Mouse (Mus musculus): ENCODE results near the gene Golga4. TPM values are rescaled to one million over a fixed set of nuclear protein-coding genes. Genes with fewer than 3 reads are reported as not detected.
"Not testable (repeated sequence)": the region's sequence is repeated elsewhere in the genome, so short reads cannot be mapped to it uniquely, and the experiment has no call there.

The Golga4 gene
- polyA plus RNA-seq, 1 experiment from 2014 or later, result 58.7 TPM

- not testable (repeated sequence) for H3K4me3 ChIP-seq (replicated peaks); H3K27ac ChIP-seq; H3K9ac ChIP-seq; H3K27me3 ChIP-seq; ATAC-seq (replicated peaks; ENCODE audit: low FRiP score); H3K36me3 ChIP-seq; H3K9me3 ChIP-seq (replicated peaks); H3K4me2 ChIP-seq
- 84% methylated on average over 3 of the region's 3 CpGs for WGBS
- H3K4me1 ChIP-seq, result 0 out of 2 replicates have a peak, but pooled peaks cover 12% of the 10 kb centered on the region
These were observed 94.3 kb downstream of the Golga4 start for GRCm38 (mm10) chr9:118600393-118600792.

GRCm38 (mm10) chr9:118602576-118602975 lies 96.5 kb downstream of the Golga4 start:
- no peaks in the 10 kb centered on the region for H3K9me3 ChIP-seq (replicated peaks)
- H3K27ac ChIP-seq, result no peak overlapping the region
- no peak overlapping the region for H3K4me3 ChIP-seq (replicated peaks)
- no peaks in the 10 kb centered on the region for H3K36me3 ChIP-seq
- no peak for ATAC-seq (replicated peaks; ENCODE audit: low FRiP score)
- H3K27me3 ChIP-seq, result no peaks in the 10 kb centered on the region
- 72% methylated on average over 5 of the region's 5 CpGs for WGBS
- H3K4me1 ChIP-seq, result peaks cover 24% of the 10 kb centered on the region
- H3K9ac ChIP-seq, result no peak overlapping the region
- no peak overlapping the region for H3K4me2 ChIP-seq

DNA sequence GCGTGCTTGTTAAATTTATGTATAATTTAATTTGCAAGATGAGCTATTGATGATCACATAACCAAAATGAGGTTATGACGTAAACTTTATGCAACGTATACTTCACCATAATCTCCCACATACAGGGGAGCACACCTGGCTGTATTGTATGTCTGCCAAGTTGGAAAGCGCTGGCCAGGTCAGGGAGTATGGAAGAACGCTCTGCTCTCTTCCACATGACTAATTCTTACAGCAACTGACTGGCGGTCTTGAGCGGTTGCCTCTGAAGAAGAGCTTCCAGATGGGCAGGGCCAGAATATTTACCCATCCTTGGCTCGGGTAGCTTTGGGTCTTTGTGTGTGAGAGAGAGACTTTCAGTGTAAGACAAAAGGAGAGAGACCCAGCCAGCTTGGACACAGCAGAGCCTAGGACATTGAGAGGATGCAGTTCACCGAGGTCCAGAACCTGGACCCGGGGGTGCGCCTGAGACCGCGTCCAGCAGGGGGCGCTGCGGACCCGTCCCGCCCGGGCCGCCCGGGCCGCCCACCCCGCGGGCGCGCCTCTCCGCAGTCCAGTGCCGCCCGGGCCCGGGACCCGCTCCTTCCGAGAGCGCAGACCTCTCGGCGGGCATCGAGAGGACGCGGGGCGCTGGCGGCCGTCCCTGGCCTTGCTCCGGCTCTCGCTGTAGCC lies 100.2 kb downstream of the Golga4 start, which contains the start of gene Itga9:
Gene Itga9 (plus strand): TSS at position 543 of the 669 bp plus-strand sequence.
- peak within 1 kb of the TSS; percentile 84 for H3K4me3 ChIP-seq (replicated peaks)

GRCm38 (mm10) chr9:118606817-118607371 lies 100.8 kb downstream of the Golga4 start:
- peak; percentile 38 for ATAC-seq (replicated peaks; ENCODE audit: low FRiP score)
- peak overlapping the region; percentile 83 for H3K27ac ChIP-seq
- no peaks in the 10 kb centered on the region for H3K36me3 ChIP-seq
- no peaks in the 10 kb centered on the region for H3K27me3 ChIP-seq
- H3K9ac ChIP-seq, result peak overlapping the region; percentile 96
- WGBS, result under 1% methylated on average over 52 of the region's 68 CpGs
- peaks cover 56% of the 10 kb centered on the region for H3K4me1 ChIP-seq
- peak overlapping the region; percentile 84 for H3K4me3 ChIP-seq (replicated peaks)
- no peaks in the 10 kb centered on the region for H3K9me3 ChIP-seq (replicated peaks)
- H3K4me2 ChIP-seq, result peak overlapping the region; percentile 87

More for the DNA sequence above, 100.2 kb downstream of the Golga4 start, which contains the start of gene Itga9:
- H3K9me3 ChIP-seq (replicated peaks), result no peaks in the 10 kb centered on the region
- ATAC-seq (replicated peaks; ENCODE audit: low FRiP score), result peak; percentile 85
- H3K27me3 ChIP-seq, result no peaks in the 10 kb centered on the region
- H3K27ac ChIP-seq, result peak within 1 kb of the TSS; percentile 83
- peak within 1 kb of the TSS; percentile 96 for H3K9ac ChIP-seq
- no peaks in the 10 kb centered on the region for H3K36me3 ChIP-seq
- peaks cover 50% of the 10 kb centered on the region for H3K4me1 ChIP-seq
- 9% methylated on average over 42 of the region's 42 CpGs for WGBS
- peak within 1 kb of the TSS; percentile 87 for H3K4me2 ChIP-seq

GRCm38 (mm10) chr9:118607701-118608401 lies 101.8 kb downstream of the Golga4 start:
- Histone ChIP-seq H3K27me3 (no peaks in the 10 kb centered on the region), H3K9me3 (replicated peaks) (no peaks in the 10 kb centered on the region), H3K4me3 (replicated peaks) (peak overlapping the region; percentile 84), H3K36me3 (no peaks in the 10 kb centered on the region), H3K4me1 (peaks cover 65% of the 10 kb centered on the region), H3K4me2 (peak overlapping the region; percentile 87), H3K9ac (peak overlapping the region; percentile 96; the same call in 1 of the 2 replicates), H3K27ac (peak overlapping the region; percentile 83)
- no peak for ATAC-seq (replicated peaks; ENCODE audit: low FRiP score)
- 35% methylated on average over 16 of the region's 16 CpGs for WGBS

DNA sequence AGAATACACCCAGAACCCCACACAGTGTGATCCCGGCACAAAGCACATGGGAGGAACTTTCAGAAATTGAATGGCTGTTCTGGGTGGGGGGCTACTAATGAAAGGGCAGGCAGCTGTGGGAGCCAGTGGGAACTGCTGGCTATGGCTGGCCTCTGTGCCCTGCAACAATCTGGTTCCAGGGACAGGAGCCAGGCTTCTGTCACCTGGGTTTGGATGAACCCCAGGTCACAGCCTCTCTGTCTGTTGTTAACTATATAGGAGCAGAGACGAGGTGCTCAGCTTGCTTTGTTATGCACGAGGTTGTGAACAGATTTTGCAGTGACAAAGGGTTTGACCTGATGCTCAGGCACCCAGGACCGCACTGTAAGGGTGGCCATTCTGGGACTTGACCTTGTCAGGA lies 102.5 kb downstream of the Golga4 start:
- WGBS, result 35% methylated on average over 4 of the region's 4 CpGs
- Histone ChIP-seq H3K27ac (no peak overlapping the region; the same call in 1 of the 2 replicates), H3K9ac (0 out of 2 replicates have a peak overlapping the region, but pooled peaks have one; percentile 5), H3K36me3 (no peaks in the 10 kb centered on the region), H3K27me3 (no peaks in the 10 kb centered on the region), H3K9me3 (replicated peaks) (no peaks in the 10 kb centered on the region), H3K4me1 (peaks cover 62% of the 10 kb centered on the region), H3K4me2 (peak overlapping the region; percentile 87), H3K4me3 (replicated peaks) (peak overlapping the region; percentile 84)
- no peak for ATAC-seq (replicated peaks; ENCODE audit: low FRiP score)

DNA sequence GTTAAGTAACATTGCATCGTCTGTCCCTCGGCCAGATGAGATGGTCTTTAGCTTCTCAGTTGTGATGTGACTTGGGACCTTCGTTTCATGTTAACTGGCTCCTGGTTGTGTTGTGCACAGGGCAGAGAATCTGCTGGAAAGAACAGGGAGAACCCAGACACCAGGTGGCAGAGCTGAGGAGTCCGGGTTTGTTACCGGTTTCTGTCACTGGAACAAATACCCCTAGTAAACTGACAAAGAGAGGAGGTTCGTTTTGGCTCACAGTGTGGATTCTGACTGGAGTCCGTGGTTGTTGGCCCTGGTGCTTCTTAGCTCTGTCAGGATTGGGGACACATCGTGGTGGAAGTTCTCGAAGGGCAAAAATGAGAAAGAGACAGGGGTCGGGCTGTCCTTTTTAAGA lies 104.0 kb downstream of the Golga4 start:
- H3K9ac ChIP-seq, result no peak overlapping the region
- H3K4me3 ChIP-seq (replicated peaks), result peak overlapping the region; percentile 20; the same call in 1 of the 2 replicates
- WGBS, result 43% methylated on average over 10 of the region's 10 CpGs
- peak overlapping the region; percentile 41 for H3K27ac ChIP-seq
- no peaks in the 10 kb centered on the region for H3K9me3 ChIP-seq (replicated peaks)
- no peaks in the 10 kb centered on the region for H3K36me3 ChIP-seq
- H3K27me3 ChIP-seq, result no peaks in the 10 kb centered on the region
- peaks cover 62% of the 10 kb centered on the region for H3K4me1 ChIP-seq
- no peak for ATAC-seq (replicated peaks; ENCODE audit: low FRiP score)
- peak overlapping the region; percentile 45 for H3K4me2 ChIP-seq

DNA sequence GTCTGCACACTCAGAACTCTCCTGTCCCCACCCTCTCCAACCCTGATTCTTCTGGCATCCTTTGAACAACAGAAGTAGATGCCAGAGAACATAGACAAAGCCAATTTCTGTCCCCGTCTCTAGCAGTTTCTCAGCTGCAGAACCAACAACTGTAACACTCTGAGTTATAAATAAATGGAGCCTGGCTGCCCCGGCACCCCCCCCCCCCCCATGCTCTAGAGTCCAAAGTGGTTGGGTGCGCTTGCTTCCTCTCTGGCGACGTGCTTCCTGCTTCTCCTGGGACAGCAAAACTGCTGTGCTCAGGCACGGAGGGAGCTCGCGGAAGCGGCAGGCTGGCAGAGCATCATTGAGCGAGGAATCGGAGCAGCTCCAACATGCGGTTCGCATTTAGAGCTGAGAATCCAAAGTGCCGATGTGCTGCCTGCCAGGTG lies 105.1 kb downstream of the Golga4 start:
- no peaks in the 10 kb centered on the region for H3K36me3 ChIP-seq
- H3K4me2 ChIP-seq, result peak overlapping the region; percentile 45
- no peak overlapping the region for H3K27ac ChIP-seq
- no peak for ATAC-seq (replicated peaks; ENCODE audit: low FRiP score)
- H3K9ac ChIP-seq, result no peak overlapping the region
- no peaks in the 10 kb centered on the region for H3K27me3 ChIP-seq
- H3K4me1 ChIP-seq, result peaks cover 57% of the 10 kb centered on the region
- no peaks in the 10 kb centered on the region for H3K9me3 ChIP-seq (replicated peaks)
- 41% methylated on average over 14 of the region's 14 CpGs for WGBS
- H3K4me3 ChIP-seq (replicated peaks), result peak overlapping the region; percentile 5; the same call in 1 of the 2 replicates

DNA sequence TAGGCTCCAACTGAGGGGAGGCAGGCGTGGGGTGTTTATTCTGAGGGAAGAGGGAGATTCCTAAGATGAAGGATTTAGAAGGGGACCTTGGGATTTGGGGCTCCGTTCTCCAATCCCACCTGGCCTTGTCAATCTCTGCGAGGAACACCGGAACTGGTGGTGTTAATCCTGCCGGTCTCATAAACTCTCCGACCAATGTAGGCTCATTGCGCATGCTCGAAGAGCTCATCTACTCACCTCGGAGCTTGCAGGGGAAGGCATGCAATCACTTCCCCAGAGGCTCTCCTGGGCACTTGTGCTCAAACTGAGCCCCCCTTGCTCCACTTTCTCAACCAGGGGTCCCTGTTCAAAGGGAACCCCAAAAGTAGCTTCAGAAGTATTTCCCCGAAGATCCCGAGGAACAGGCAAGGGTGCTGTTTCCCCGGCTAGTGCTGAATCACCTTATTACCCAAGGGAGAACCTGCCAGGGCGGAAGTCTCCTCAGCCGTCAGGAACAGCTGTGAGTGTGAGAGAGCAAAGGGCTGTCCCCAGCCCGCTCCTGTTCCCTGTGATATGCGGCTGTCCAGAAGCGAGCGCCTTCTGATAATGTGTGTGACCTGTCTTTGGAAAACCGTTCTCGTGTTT lies 106.0 kb downstream of the Golga4 start:
- peaks cover 58% of the 10 kb centered on the region for H3K4me1 ChIP-seq
- H3K27ac ChIP-seq, result 0 out of 2 replicates have a peak overlapping the region, but pooled peaks have one; percentile 4
- no peak overlapping the region for H3K9ac ChIP-seq
- H3K4me3 ChIP-seq (replicated peaks), result no peak overlapping the region
- no peaks in the 10 kb centered on the region for H3K9me3 ChIP-seq (replicated peaks)
- ATAC-seq (replicated peaks; ENCODE audit: low FRiP score), result no peak
- H3K36me3 ChIP-seq, result no peaks in the 10 kb centered on the region
- 44% methylated on average over 20 of the region's 20 CpGs for WGBS
- no peaks in the 10 kb centered on the region for H3K27me3 ChIP-seq
- peak overlapping the region; percentile 45 for H3K4me2 ChIP-seq

DNA sequence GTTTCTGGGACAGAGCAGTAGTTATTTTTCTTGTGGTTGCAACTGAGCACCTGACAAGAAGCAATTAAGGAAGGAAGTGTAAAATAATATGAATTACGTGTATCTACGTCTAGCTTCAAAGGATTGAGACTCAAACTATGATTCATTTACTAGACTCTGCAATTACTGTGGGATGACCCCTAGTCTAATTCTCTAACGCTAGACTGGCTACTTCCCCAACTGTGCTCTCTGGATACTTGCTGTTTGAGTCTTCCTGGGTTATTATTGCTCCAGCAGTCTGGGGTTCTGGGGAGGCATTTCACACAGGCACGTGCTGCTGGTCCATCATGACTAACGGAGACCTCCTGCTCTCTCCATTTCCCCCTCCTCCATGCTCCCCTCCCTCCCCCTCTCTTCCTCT lies 111.2 kb downstream of the Golga4 start:
- Histone ChIP-seq H3K4me1 (peaks cover 47% of the 10 kb centered on the region), H3K9me3 (replicated peaks) (no peaks in the 10 kb centered on the region), H3K4me2 (no peak overlapping the region), H3K36me3 (no peaks in the 10 kb centered on the region), H3K27ac (no peak overlapping the region), H3K9ac (no peak overlapping the region), H3K27me3 (no peaks in the 10 kb centered on the region), H3K4me3 (replicated peaks) (no peak overlapping the region)
- ATAC-seq (replicated peaks; ENCODE audit: low FRiP score), result no peak
- 32% methylated on average over 5 of the region's 5 CpGs for WGBS

DNA sequence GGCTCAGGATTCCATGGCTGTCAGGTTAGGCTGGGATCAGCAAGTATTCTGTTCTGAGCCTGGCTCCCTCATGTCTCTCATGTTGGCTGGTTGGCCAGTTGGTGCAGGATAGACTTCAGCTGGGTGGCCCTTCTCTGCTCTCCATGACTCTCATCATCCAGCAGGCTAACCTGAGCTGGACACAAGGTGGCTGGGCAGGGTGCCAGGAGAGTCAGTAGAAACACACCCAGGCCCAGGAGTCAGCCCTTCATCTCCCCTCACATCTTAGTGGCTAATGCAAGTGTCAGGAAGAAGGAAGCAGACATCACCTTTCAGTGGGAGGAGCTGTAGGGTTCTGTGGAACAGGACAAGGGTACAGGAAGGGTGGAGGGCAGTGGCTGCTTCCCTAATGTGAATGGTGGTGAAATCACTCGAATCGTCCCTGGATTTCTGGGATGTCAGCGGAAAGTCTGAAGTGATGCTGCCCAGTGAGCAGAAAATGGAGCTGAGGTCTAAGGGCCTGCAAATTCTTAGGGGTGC lies 112.7 kb downstream of the Golga4 start:
- H3K4me3 ChIP-seq (replicated peaks), result no peak overlapping the region
- WGBS, result 71% methylated on average over 3 of the region's 3 CpGs
- no peaks in the 10 kb centered on the region for H3K9me3 ChIP-seq (replicated peaks)
- H3K4me1 ChIP-seq, result peaks cover 55% of the 10 kb centered on the region
- no peak for ATAC-seq (replicated peaks; ENCODE audit: low FRiP score)
- no peak overlapping the region for H3K27ac ChIP-seq
- no peaks in the 10 kb centered on the region for H3K36me3 ChIP-seq
- no peak overlapping the region for H3K9ac ChIP-seq
- H3K27me3 ChIP-seq, result no peaks in the 10 kb centered on the region
- no peak overlapping the region for H3K4me2 ChIP-seq

Measured in kidney, embryonic 15.5 days (tissue).